Mouse (Mus musculus): Measurements from ENCODE around the gene Eddm3b. TPM values are rescaled to one million over a fixed set of nuclear protein-coding genes. Genes with fewer than 3 reads are reported as not detected.
"Not testable (repeated sequence)": the region's sequence is repeated elsewhere in the genome, so short reads cannot be mapped to it uniquely, and the experiment has no call there.

Eddm3b gene
- total RNA-seq, 2 experiments from 2014 or later, result not detected

GRCm38 (mm10) chr14:51140342-51140741, 26.1 kb downstream of the Eddm3b start:
- DNase-seq, result no peak

DNA sequence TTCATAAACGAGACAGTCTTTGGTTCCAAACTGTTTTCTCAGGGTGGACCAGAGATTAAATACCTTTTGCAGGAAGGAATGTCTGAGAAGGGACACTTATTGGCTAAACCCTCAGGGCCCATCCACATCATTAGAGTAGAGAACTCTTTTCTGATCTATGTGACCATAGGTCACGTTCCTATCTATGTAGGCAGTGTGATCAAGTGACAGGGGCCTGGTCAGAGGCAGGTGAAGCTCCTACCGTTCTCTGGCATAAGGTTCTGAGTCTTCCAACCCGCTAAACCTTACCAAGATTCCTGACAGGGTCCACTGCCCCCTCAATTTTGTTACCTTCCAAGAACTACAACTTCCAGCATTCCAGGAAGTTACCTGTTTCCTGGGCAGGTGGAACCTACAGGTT, 27.9 kb downstream of the Eddm3b start:
- intact Hi-C loops (cut with DNase I), result no loop called here
- no peak for DNase-seq

More at GRCm38 (mm10) chr14:51140342-51140741, 26.1 kb downstream of the Eddm3b start:
- intact Hi-C loops (cut with DNase I), result no loop called here

- DNase-seq, result no peak
- intact Hi-C loops (cut with DNase I), result no loop called here
Observed at GRCm38 (mm10) chr14:51142568-51142967, 28.3 kb downstream of the Eddm3b start.

DNA sequence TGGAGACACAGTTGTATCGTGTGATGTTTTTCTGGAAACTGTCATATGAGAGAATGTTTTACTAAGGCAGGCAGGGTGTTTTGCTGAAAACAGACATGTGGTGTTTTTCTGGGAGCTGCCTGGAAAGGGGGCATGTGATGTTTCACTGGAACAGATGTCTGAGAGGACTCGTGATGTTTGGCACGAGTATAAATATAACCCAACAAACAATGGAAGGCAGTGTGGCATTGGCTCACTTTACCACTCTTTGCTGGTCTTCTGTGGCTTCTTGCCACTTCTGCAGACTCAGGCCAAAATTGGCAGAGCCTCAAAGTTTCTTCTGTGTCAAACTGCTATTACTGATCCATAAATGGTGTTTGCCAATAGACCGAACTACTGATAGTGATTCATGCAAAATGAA, 29.1 kb downstream of the Eddm3b start:
- intact Hi-C loops (cut with DNase I), result no loop called here
- no peak for DNase-seq

GRCm38 (mm10) chr14:51143937-51144336, 29.7 kb downstream of the Eddm3b start:
- no peak for DNase-seq
- intact Hi-C loops (cut with DNase I), result no loop called here

DNA sequence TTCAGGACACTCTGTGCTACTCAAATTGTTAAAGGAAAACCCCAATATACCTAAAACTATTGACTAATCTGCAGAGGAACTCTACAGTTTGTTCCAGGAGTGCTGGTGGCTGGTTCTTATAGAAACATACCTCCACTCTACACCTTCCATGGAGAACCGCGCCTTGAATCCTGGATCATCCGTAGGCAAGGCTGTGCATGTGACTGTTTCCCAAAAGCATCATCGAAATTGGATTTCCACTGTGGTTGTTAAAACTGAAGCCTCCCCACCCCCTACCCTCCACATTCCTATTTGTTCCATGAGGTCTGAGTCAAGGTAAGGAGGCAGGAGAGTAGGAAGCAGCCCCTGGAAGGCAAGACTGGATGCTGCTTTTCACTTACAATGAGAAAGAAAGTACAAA, 30.2 kb downstream of the Eddm3b start:
- intact Hi-C loops (cut with DNase I), result no loop called here
- no peak for DNase-seq

DNA sequence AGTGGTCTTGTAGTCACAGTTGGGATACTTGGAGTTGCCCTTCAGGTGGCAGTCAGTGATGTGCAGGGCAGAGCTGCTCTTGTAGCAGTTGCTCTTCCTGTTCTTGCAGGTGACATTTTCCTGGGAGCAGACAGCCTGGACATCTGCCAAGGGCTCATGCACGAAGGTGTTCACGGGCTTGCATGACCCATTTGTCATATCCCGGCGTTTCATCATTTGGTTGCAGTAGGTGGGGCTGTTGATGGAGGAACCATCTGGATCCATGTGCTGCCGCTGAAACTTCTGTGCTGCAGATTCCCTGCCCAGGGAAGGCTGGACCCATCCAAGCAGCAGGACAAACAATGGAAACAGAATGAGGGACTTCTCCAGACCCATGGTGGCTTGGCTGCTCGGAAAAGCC, 31.3 kb downstream of the Eddm3b start:
- intact Hi-C loops (cut with DNase I), result no loop called here
- DNase-seq, result no peak

DNA sequence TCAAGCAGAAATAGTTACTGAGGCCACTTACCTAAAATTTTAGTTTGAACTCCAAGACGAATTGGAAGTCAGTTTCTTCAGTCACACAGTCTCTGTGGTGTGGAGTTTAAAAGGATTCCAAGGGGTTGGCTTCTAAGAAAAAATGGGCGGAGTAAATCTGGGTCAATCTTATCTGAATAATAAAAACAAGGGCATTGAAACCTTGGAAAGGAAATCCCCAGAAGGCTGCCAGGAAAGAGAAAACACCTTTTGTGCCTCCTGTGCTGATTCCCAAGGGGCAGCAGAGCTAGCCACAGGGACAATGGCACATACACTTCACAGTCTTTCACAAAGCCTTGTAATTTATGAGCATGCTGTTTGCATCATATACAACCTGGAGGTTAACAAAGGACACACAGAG, 32.5 kb downstream of the Eddm3b start, which contains the start of gene Rnase1:
Gene Rnase1, minus strand, starts transcription at position 101 of the 400 bp plus-strand sequence.
- intact Hi-C loops (cut with DNase I), result no loop called here
- no peak for DNase-seq

DNA sequence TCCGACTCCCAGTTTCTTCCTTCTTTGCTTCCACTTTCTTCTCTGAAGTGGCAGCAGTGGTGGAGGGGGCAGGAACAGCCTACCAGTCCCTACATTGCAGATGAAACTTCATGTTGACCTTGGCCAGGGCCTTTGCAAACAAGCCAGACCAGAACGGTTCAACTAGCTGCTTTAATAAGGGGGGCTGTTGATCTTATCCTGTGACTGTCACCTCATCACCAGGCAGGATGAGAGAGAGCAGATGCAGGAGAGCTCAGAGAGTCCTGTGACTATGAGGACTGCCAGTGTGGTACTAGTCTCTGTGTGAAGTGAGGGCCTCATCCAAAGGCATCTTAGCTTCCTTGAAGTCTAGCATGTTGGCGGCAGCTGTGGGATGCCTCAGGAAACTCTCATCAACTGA, 33.8 kb downstream of the Eddm3b start:
- no peak for DNase-seq
- intact Hi-C loops (cut with DNase I), result no loop called here

- intact Hi-C loops (cut with DNase I), result no loop called here
- DNase-seq, result no peak
Observed at GRCm38 (mm10) chr14:51149164-51149563, 34.9 kb downstream of the Eddm3b start.

DNA sequence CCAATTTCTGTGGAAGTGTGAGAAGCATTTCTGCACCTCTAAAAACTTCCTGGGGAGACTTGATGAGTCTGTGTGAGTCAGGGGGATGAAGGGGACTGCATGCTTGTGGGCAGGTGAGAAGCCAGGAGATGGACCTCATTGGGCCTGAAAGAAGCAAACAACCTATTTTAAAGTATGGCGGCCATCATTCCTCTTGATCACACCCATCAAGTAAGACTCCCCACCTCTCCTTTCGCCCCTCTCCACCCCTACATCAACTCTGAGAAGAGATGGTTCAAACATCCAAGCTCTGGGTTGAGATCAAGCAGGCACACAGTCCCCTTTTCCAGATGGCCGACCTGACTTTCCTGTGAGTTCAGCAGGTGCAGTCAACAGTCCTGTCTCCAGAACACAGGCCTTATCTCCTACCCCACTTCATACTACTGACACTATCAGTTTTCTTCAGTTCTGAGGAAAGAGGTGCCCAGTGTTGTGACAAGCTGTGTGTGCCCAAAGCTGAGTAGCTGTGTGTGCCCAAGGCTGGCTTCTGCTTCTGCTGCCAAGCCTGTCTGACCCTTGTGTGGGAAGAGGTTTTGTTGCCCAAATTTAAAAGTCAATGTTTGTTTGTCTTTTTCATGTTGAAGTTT, 36.1 kb downstream of the Eddm3b start:
- DNase-seq, result no peak
- intact Hi-C loops (cut with DNase I), result no loop called here

- DNase-seq, result no peak
- intact Hi-C loops (cut with DNase I), result no loop called here
Observed at GRCm38 (mm10) chr14:51152249-51152870, 38.1 kb downstream of the Eddm3b start.

DNA sequence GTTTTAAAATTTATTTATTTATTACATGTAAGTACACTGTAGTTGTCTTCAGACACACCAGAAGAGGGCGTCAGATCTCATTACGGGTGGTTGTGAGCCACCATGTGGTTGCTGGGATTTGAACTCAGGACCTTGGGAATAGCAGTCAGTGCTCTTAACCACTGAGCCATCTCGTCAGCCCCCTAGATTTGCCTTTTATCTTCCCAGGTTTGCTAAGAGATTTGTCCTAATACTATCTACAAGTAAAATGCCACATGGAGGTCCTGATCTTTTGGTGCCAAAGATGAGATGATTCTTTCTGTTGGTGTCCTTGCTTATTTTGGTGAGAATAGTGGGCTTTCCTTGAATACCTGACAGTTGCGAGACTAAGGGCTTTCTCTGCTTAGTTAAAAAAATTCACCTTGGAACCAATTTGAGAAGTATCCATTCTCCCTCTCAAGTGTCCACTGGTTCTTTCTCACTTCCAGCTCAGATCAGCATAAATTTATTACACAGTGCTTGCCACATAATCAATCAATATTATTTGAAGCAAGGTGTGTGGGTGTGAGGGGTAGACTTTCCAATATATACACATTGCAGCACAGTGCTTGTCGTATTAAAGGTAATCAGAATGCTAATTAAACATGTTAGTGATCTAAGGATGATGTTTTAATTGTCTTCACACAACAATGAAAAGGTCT, 42.0 kb downstream of the Eddm3b start:
- intact Hi-C loops (cut with DNase I), result no loop called here
- no peak for DNase-seq

DNA sequence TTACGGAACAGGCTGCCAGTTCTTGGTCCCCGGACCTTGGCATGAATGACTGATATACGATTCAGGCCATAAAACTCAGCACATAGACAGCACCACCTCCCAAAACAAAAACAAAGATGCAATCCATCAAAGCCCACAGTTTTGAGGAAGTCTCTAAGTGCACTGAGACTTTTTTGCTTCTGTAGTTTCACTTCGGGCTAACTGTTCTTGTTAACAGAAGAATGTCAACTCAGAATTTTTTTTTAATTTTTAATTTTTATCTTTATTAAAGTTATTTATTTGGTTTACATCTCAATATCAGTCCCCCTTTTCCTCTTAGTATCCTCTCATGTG, 42.5 kb downstream of the Eddm3b start:
- DNase-seq, result no peak
- intact Hi-C loops (cut with DNase I), result no loop called here

GRCm38 (mm10) chr14:51157072-51157471, 42.8 kb downstream of the Eddm3b start:
- DNase-seq, result no peak
- intact Hi-C loops (cut with DNase I), result no loop called here

- intact Hi-C loops (cut with DNase I); DNase-seq: not testable (repeated sequence)
Observed at GRCm38 (mm10) chr14:51161976-51162375, 47.8 kb downstream of the Eddm3b start, which contains the start of gene Rnase2b. Rnase2b (plus strand) TSS chr14:51162260.

- DNase-seq; intact Hi-C loops (cut with DNase I): not testable (repeated sequence)
Observed at GRCm38 (mm10) chr14:51163323-51163722, 49.1 kb downstream of the Eddm3b start.

- DNase-seq, result no peak
- intact Hi-C loops (cut with DNase I), result no loop called here
Observed at GRCm38 (mm10) chr14:51165435-51165834, 51.2 kb downstream of the Eddm3b start.

- intact Hi-C loops (cut with DNase I), result no loop called here
Observed at GRCm38 (mm10) chr14:51166068-51166467, 51.8 kb downstream of the Eddm3b start.

More at GRCm38 (mm10) chr14:51166068-51166467, 51.8 kb downstream of the Eddm3b start:
- DNase-seq, result no peak
